Mouse (Mus musculus): ENCODE measurements around the gene Sept1. TPM values are rescaled to one million over a fixed set of nuclear protein-coding genes. Genes with fewer than 3 reads are reported as not detected.
A peak's percentile ranks its signal among the peaks of the same experiment; 100 is the strongest.
"Not testable (repeated sequence)": the region's sequence is repeated elsewhere in the genome, so short reads cannot be mapped to it uniquely, and the experiment has no call there.

The Sept1 gene
- polyA plus RNA-seq, 1 experiment = 280 TPM

GRCm38 (mm10) chr7:127255008-127255407, 22.1 kb upstream of the Sept1 start:
- Histone ChIP-seq H3K27me3 (ENCODE audit: control insufficient read depth, insufficient read depth, low read length) (no peaks in the 10 kb centered on the region), H3K27ac (ENCODE audit: insufficient read depth, low read length) (no peak overlapping the region), H3K4me3 (ENCODE audit: extremely low read depth, insufficient read depth, insufficient read length) (no peak overlapping the region), H3K4me1 (ENCODE audit: control insufficient read depth, insufficient read depth, insufficient read length) (peaks cover 5% of the 10 kb centered on the region), H3K36me3 (ENCODE audit: control insufficient read depth, insufficient read depth, low read length) (no peaks in the 10 kb centered on the region)
- TF ChIP-seq POLR2A (IDR thresholded peaks at IDR 0.05; ENCODE audit: low read depth, low read length) (no peak), CTCF (IDR thresholded peaks at IDR 0.05; ENCODE audit: extremely low read depth, insufficient read depth, insufficient read length, insufficient replicate concordance) (no peak)
- 30% methylated on average over 4 of the region's 4 CpGs for WGBS
- DNase-seq (ENCODE audit: low read depth in 1 of 2, low spot score in 2 of 2) = no peak

DNA sequence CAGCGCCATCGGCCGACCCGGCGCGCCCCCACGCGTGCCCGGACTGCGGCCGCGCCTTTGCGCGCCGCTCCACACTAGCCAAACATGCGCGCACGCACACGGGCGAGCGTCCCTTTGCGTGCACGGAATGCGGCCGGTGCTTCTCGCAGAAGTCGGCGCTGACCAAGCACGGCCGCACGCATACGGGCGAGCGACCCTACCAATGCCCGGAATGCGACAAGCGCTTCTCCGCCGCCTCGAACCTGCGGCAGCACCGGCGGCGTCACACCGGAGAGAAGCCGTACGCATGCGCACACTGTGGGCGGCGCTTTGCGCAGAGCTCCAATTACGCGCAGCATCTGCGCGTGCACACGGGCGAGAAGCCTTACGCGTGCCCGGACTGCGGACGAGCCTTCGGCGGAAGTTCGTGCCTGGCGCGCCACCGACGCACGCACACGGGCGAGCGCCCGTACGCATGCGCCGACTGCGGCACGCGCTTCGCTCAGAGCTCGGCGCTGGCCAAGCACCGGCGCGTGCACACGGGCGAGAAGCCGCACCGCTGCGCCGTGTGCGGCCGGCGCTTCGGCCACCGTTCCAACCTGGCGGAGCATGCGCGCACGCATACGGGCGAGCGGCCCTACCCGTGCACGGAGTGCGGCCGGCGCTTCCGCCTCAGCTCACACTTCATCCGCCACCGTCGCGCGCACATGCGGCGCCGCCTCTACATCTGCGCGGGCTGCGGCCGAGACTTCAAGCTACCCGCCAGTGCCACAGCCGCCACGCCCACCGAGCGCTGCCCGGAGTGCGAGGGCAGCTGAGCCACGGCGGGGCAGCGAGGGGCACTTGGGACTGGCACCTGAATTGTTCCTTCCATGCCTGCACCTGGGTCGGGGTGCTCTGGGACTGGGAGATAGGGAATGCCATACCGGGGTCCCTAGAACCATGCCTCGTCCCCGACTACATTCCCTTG, 21.2 kb upstream of the Sept1 start:
- Histone ChIP-seq H3K36me3 (ENCODE audit: control insufficient read depth, insufficient read depth, low read length) (no peaks in the 10 kb centered on the region), H3K4me1 (ENCODE audit: control insufficient read depth, insufficient read depth, insufficient read length) (peaks cover 5% of the 10 kb centered on the region), H3K4me3 (ENCODE audit: extremely low read depth, insufficient read depth, insufficient read length) (peak overlapping the region; percentile 86), H3K27ac (ENCODE audit: insufficient read depth, low read length) (peak overlapping the region; percentile 90), H3K27me3 (ENCODE audit: control insufficient read depth, insufficient read depth, low read length) (no peaks in the 10 kb centered on the region)
- under 1% methylated on average over 136 of the region's 136 CpGs for WGBS
- DNase-seq (ENCODE audit: low read depth in 1 of 2, low spot score in 2 of 2) = peak; percentile 93 to 94
- TF ChIP-seq CTCF (IDR thresholded peaks at IDR 0.05; ENCODE audit: extremely low read depth, insufficient read depth, insufficient read length, insufficient replicate concordance) = no peak
- TF ChIP-seq POLR2A (IDR thresholded peaks at IDR 0.05; ENCODE audit: low read depth, low read length) = peak; percentile 18

DNA sequence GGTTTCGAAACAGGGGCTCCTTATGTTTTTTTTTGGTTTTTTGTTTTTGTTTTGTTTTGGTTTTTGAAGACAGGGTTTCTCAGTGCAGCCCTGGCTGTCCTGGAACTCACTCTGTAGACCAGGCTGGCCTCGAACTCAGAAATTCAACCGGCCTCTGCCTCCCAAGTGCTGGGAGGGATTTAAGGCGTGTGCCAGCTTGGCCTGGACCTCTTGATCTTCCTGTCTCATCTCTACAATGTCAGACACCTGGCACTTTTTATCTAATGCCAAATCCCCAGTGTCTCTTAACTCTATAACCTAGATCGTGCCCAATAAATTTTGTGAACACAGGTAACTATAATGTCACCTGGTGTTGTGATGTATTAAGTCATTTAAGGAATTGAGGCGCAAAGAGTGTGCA, 20.4 kb upstream of the Sept1 start:
- no peaks in the 10 kb centered on the region for H3K36me3 ChIP-seq (ENCODE audit: control insufficient read depth, insufficient read depth, low read length)
- H3K27ac ChIP-seq (ENCODE audit: insufficient read depth, low read length) = peak overlapping the region; percentile 82
- DNase-seq (ENCODE audit: low read depth in 1 of 2, low spot score in 2 of 2) = no peak
- peak overlapping the region; percentile 86; the same call in 1 of the 2 replicates for H3K4me3 ChIP-seq (ENCODE audit: extremely low read depth, insufficient read depth, insufficient read length)
- H3K4me1 ChIP-seq (ENCODE audit: control insufficient read depth, insufficient read depth, insufficient read length) = peaks cover 5% of the 10 kb centered on the region
- H3K27me3 ChIP-seq (ENCODE audit: control insufficient read depth, insufficient read depth, low read length) = no peaks in the 10 kb centered on the region
- TF ChIP-seq POLR2A (IDR thresholded peaks at IDR 0.05; ENCODE audit: low read depth, low read length) (no peak), CTCF (IDR thresholded peaks at IDR 0.05; ENCODE audit: extremely low read depth, insufficient read depth, insufficient read length, insufficient replicate concordance) (no peak)
- 78% methylated on average over 6 of the region's 6 CpGs for WGBS

DNA sequence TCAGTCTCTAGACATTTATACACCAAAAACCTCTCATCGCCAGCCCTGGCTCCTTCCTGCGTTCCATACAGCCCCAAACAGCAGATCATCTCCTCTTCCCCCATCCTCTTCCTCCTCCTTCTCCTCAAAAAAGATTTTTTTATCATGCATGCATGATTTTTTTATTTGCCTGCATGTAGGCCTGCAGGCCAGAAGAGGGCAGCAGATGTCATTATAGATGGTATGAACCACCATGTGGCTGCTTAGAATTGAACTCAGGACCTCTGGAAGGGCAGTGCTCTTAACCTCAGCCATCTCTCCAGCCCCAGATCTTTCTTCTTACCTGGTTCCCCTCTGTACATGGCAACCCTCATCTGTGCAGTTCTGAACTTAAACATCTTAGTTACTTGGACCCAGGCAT, 19.5 kb upstream of the Sept1 start:
- 54% methylated on average over 2 of the region's 2 CpGs for WGBS
- Histone ChIP-seq H3K27me3 (ENCODE audit: control insufficient read depth, insufficient read depth, low read length) (no peaks in the 10 kb centered on the region), H3K4me3 (ENCODE audit: extremely low read depth, insufficient read depth, insufficient read length) (no peak overlapping the region), H3K36me3 (ENCODE audit: control insufficient read depth, insufficient read depth, low read length) (no peaks in the 10 kb centered on the region), H3K4me1 (ENCODE audit: control insufficient read depth, insufficient read depth, insufficient read length) (peaks cover 5% of the 10 kb centered on the region), H3K27ac (ENCODE audit: insufficient read depth, low read length) (no peak overlapping the region)
- DNase-seq (ENCODE audit: low read depth in 1 of 2, low spot score in 2 of 2) = peak in 1 of 2 experiments; percentile 31
- TF ChIP-seq POLR2A (IDR thresholded peaks at IDR 0.05; ENCODE audit: low read depth, low read length) (no peak), CTCF (IDR thresholded peaks at IDR 0.05; ENCODE audit: extremely low read depth, insufficient read depth, insufficient read length, insufficient replicate concordance) (peak; percentile 25; the same call in 1 of the 2 replicates)

DNA sequence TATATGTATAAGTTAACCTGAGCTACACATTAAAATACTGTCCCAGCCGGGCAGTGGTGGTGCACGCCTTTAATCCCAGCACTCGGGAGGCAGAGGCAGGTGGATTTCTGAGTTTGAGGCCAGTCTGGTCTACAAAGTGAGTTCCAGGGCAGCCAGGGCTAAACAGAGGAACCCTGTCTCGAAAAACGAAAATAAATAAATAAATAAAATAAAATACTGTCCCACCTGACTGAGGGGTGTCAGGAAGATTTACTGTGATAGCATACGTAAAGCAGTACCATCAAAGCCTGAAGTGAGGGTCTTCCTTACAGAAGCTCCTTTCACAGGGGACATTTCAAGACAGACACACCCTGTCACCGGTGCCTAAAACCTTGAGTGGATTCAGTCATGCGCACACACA, 17.6 kb upstream of the Sept1 start:
- H3K27ac ChIP-seq (ENCODE audit: insufficient read depth, low read length); H3K4me3 ChIP-seq (ENCODE audit: extremely low read depth, insufficient read depth, insufficient read length); DNase-seq (ENCODE audit: low read depth in 1 of 2, low spot score in 2 of 2); H3K4me1 ChIP-seq (ENCODE audit: control insufficient read depth, insufficient read depth, insufficient read length); H3K36me3 ChIP-seq (ENCODE audit: control insufficient read depth, insufficient read depth, low read length); H3K27me3 ChIP-seq (ENCODE audit: control insufficient read depth, insufficient read depth, low read length): not testable (repeated sequence)
- 87% methylated on average over 8 of the region's 8 CpGs for WGBS

GRCm38 (mm10) chr7:127244658-127245510, 12.0 kb upstream of the Sept1 start:
- no peak for DNase-seq (ENCODE audit: low read depth in 1 of 2, low spot score in 2 of 2)
- peak overlapping the region; percentile 78 for H3K27ac ChIP-seq (ENCODE audit: insufficient read depth, low read length)
- no peak for TF ChIP-seq POLR2A (IDR thresholded peaks at IDR 0.05; ENCODE audit: low read depth, low read length)
- TF ChIP-seq CTCF (IDR thresholded peaks at IDR 0.05; ENCODE audit: extremely low read depth, insufficient read depth, insufficient read length, insufficient replicate concordance) = no peak
- H3K27me3 ChIP-seq (ENCODE audit: control insufficient read depth, insufficient read depth, low read length) = no peaks in the 10 kb centered on the region
- 15% methylated on average over 30 of the region's 33 CpGs for WGBS
- no peaks in the 10 kb centered on the region for H3K36me3 ChIP-seq (ENCODE audit: control insufficient read depth, insufficient read depth, low read length)
- H3K4me3 ChIP-seq (ENCODE audit: extremely low read depth, insufficient read depth, insufficient read length) = peak overlapping the region; percentile 94
- H3K4me1 ChIP-seq (ENCODE audit: control insufficient read depth, insufficient read depth, insufficient read length) = peaks cover 9% of the 10 kb centered on the region; the same call in 1 of the 2 replicates

Measured in spleen, adult 2 months (tissue).